Mouse (Mus musculus) lung, embryonic 16.5 days (tissue): ENCODE results near the gene Wars. TPM values are rescaled to one million over a fixed set of nuclear protein-coding genes. Genes with fewer than 3 reads are reported as not detected.
A peak's percentile ranks its signal among the peaks of the same experiment; 100 is the strongest.

Experiments used
- ATAC-seq: fragments of 200-750 bp; cut with Nextera tagmentation; 2 replicates; pipeline ENCODE4 v1.8.0; 2017; ENCODE audit warnings: low read depth, mild to moderate bottlenecking, moderate library complexity
- H3K27ac ChIP-seq: fragments of 300-500 bp; sonication (generic); 2 replicates; pipeline ENCODE4 v1.5.1; 2014; ENCODE audit warnings: mild to moderate bottlenecking, control low read depth, low read length
- H3K27me3 ChIP-seq: fragments of 300-500 bp; sonication (generic); 2 replicates; pipeline ENCODE4 v1.6.1; 2014; ENCODE audit warnings: low read depth, low read length, mixed read lengths; ENCODE audit not compliant: control insufficient read depth, insufficient read depth
- H3K36me3 ChIP-seq: fragments of 300-500 bp; sonication (generic); 2 replicates; pipeline ENCODE4 v1.6.1; 2014; ENCODE audit warnings: low read length; ENCODE audit not compliant: control insufficient read depth, insufficient read depth
- H3K4me1 ChIP-seq: fragments of 300-500 bp; sonication (generic); replicated peaks from 2 replicates; pipeline ENCODE4 v1.6.1; 2014; ENCODE audit warnings: low read length, mixed read lengths; ENCODE audit not compliant: control insufficient read depth, insufficient read depth
- H3K4me2 ChIP-seq: fragments of 300-500 bp; sonication (generic); 2 replicates; pipeline ENCODE4 v1.6.1; 2014; ENCODE audit warnings: low read depth, low read length, control low read depth
- H3K4me3 ChIP-seq: fragments of 300-500 bp; sonication (generic); 2 replicates; pipeline ENCODE4 v1.5.1; 2014; ENCODE audit warnings: mild to moderate bottlenecking, low read length, control low read depth
- H3K9ac ChIP-seq: fragments of 300-500 bp; sonication (generic); 2 replicates; pipeline ENCODE4 v1.6.1; 2014; ENCODE audit warnings: low read length, control low read depth
- H3K9me3 ChIP-seq: fragments of 300-500 bp; sonication (generic); 2 replicates; pipeline ENCODE4 v1.6.1; 2016; ENCODE audit warnings: low read length; ENCODE audit not compliant: control insufficient read depth
- WGBS: fragments of 180-500 bp; shearing (Covaris S2); extraction: QIAGEN DNeasy Blood & Tissue Kit; methylation state at CpG from one replicate; pipeline ENCODE4 v1.1.7; 2014; 5-methylcytosine and 5-hydroxymethylcytosine counted together
- polyA plus RNA-seq: library from polyadenylated mRNA; unstranded; fragments of >200 nt; fragmentation: Nextera tagmentation; extraction: Ambion mirVana; gene quantifications from 2 replicates; pipeline ENCODE4 v1.2.1, GENCODE M21; 2015

Gene Wars
- polyA plus RNA-seq, 1 experiment from 2014 or later: 77.8 TPM

- no peak overlapping the region for H3K4me3 ChIP-seq
- no peak overlapping the region for H3K27ac ChIP-seq
- no peaks in the 10 kb centered on the region for H3K9me3 ChIP-seq
- peaks cover 4% of the 10 kb centered on the region; the same call in 1 of the 2 replicates for H3K4me1 ChIP-seq
- no peak overlapping the region for H3K9ac ChIP-seq
- no peaks in the 10 kb centered on the region for H3K36me3 ChIP-seq
- 71% methylated on average over 12 of the region's 12 CpGs for WGBS
- H3K4me2 ChIP-seq: no peak overlapping the region
- no peaks in the 10 kb centered on the region for H3K27me3 ChIP-seq
- ATAC-seq: no peak
These were observed 20.9 kb upstream of the Wars start for GRCm38 (mm10) chr12:108914709-108915340.

- ATAC-seq: no peak
- H3K9ac ChIP-seq: no peak overlapping the region
- no peaks in the 10 kb centered on the region for H3K36me3 ChIP-seq
- no peak overlapping the region for H3K4me3 ChIP-seq
- H3K27me3 ChIP-seq: no peaks in the 10 kb centered on the region
- H3K4me1 ChIP-seq: peaks cover 4% of the 10 kb centered on the region; the same call in 1 of the 2 replicates
- 69% methylated on average over 3 of the region's 3 CpGs for WGBS
- H3K4me2 ChIP-seq: no peak overlapping the region
- H3K9me3 ChIP-seq: no peaks in the 10 kb centered on the region
- H3K27ac ChIP-seq: no peak overlapping the region
These were observed 20.2 kb upstream of the Wars start for GRCm38 (mm10) chr12:108914198-108914597.

- H3K4me2 ChIP-seq: no peak overlapping the region
- WGBS: 83% methylated on average over 2 of the region's 2 CpGs
- no peaks in the 10 kb centered on the region for H3K27me3 ChIP-seq
- H3K4me1 ChIP-seq: peaks cover 4% of the 10 kb centered on the region; the same call in 1 of the 2 replicates
- no peaks in the 10 kb centered on the region for H3K36me3 ChIP-seq
- H3K9ac ChIP-seq: no peak overlapping the region
- no peak for ATAC-seq
- no peak overlapping the region for H3K27ac ChIP-seq
- H3K4me3 ChIP-seq: no peak overlapping the region
- H3K9me3 ChIP-seq: no peaks in the 10 kb centered on the region
These were observed 18.5 kb upstream of the Wars start for GRCm38 (mm10) chr12:108912442-108912841.

GRCm38 (mm10) chr12:108909846-108910433 lies 16.0 kb upstream of the Wars start:
- no peak overlapping the region for H3K4me2 ChIP-seq
- H3K4me1 ChIP-seq: peaks cover 6% of the 10 kb centered on the region; the same call in 1 of the 2 replicates
- WGBS: 50% methylated on average over 8 of the region's 8 CpGs
- ATAC-seq: peak; percentile 70
- H3K9me3 ChIP-seq: no peaks in the 10 kb centered on the region
- H3K36me3 ChIP-seq: no peaks in the 10 kb centered on the region
- no peak overlapping the region for H3K9ac ChIP-seq
- no peaks in the 10 kb centered on the region for H3K27me3 ChIP-seq
- no peak overlapping the region for H3K4me3 ChIP-seq
- peak overlapping the region; percentile 30 for H3K27ac ChIP-seq

GRCm38 (mm10) chr12:108906398-108906797 lies 12.4 kb upstream of the Wars start:
- Histone ChIP-seq H3K9ac (no peak overlapping the region), H3K27me3 (no peaks in the 10 kb centered on the region), H3K4me3 (no peak overlapping the region), H3K9me3 (no peaks in the 10 kb centered on the region), H3K27ac (no peak overlapping the region), H3K36me3 (no peaks in the 10 kb centered on the region), H3K4me1 (peaks cover 14% of the 10 kb centered on the region), H3K4me2 (no peak overlapping the region)
- 68% methylated on average over 12 of the region's 12 CpGs for WGBS
- ATAC-seq: no peak

- Histone ChIP-seq H3K4me3 (no peak overlapping the region), H3K4me2 (no peak overlapping the region), H3K9me3 (no peaks in the 10 kb centered on the region), H3K27ac (no peak overlapping the region), H3K9ac (no peak overlapping the region), H3K36me3 (no peaks in the 10 kb centered on the region), H3K4me1 (peaks cover 17% of the 10 kb centered on the region), H3K27me3 (no peaks in the 10 kb centered on the region)
- 62% methylated on average over 14 of the region's 14 CpGs for WGBS
- ATAC-seq: no peak
These were observed 11.8 kb upstream of the Wars start for GRCm38 (mm10) chr12:108905620-108906302.

GRCm38 (mm10) chr12:108904276-108904653 lies 10.3 kb upstream of the Wars start:
- H3K4me1 ChIP-seq: peaks cover 13% of the 10 kb centered on the region
- no peaks in the 10 kb centered on the region for H3K27me3 ChIP-seq
- H3K4me2 ChIP-seq: no peak overlapping the region
- H3K4me3 ChIP-seq: no peak overlapping the region
- no peak for ATAC-seq
- no peak overlapping the region for H3K9ac ChIP-seq
- no peaks in the 10 kb centered on the region for H3K36me3 ChIP-seq
- H3K9me3 ChIP-seq: no peaks in the 10 kb centered on the region
- 39% methylated on average over 8 of the region's 8 CpGs for WGBS
- H3K27ac ChIP-seq: no peak overlapping the region

GRCm38 (mm10) chr12:108903600-108904275 lies 9.8 kb upstream of the Wars start:
- H3K4me3 ChIP-seq: no peak overlapping the region
- 64% methylated on average over 8 of the region's 8 CpGs for WGBS
- no peak overlapping the region for H3K9ac ChIP-seq
- no peaks in the 10 kb centered on the region for H3K27me3 ChIP-seq
- H3K9me3 ChIP-seq: no peaks in the 10 kb centered on the region
- H3K36me3 ChIP-seq: no peaks in the 10 kb centered on the region
- peaks cover 13% of the 10 kb centered on the region for H3K4me1 ChIP-seq
- H3K27ac ChIP-seq: no peak overlapping the region
- no peak for ATAC-seq
- no peak overlapping the region for H3K4me2 ChIP-seq

- H3K4me3 ChIP-seq: no peak overlapping the region
- no peaks in the 10 kb centered on the region for H3K27me3 ChIP-seq
- H3K36me3 ChIP-seq: no peaks in the 10 kb centered on the region
- H3K4me2 ChIP-seq: no peak overlapping the region
- H3K9ac ChIP-seq: no peak overlapping the region
- no peak overlapping the region for H3K27ac ChIP-seq
- no peak for ATAC-seq
- H3K9me3 ChIP-seq: no peaks in the 10 kb centered on the region
- H3K4me1 ChIP-seq: peaks cover 13% of the 10 kb centered on the region
- WGBS: 17% methylated on average over 8 of the region's 8 CpGs
These were observed 9.0 kb upstream of the Wars start for GRCm38 (mm10) chr12:108902940-108903339.
